Mouse (Mus musculus) NIH3T3 (cell line): ENCODE measurements at regions not wholly inside any gene's neighbourhood (a gene's known extent, or its start where the extent isn't known, plus 50 kb on each side); places are given as distances from the start of the nearest gene placed in this dataset.

Source experiments
- DNase-seq: peaks from one replicate; pipeline ENCODE4 v3.0.0-alpha.2; 2012; ENCODE audit warnings: low read depth

GRCm38 (mm10) chr15:61157543-61157942 lies 234.7 kb upstream of the A1bg start:
- DNase-seq: peak; percentile 96

DNA sequence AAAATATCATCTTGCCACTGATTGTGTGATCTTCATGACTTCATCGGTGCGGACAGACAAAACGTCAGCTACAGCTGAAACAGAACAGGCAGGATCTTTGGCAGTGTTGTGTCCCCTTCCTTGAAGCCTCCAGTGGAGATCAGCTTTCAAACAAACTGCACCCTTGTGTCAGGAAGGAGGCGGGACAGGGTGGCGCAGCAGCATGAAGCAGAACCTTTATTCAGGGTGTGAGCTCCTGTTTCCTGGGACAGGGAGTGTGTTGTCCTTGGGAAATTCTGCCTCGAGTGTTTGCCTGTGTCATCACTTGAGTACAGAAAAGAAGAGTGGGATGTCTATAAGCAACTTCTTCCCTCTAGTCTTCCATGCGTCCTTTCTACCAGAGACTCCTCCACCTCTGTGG lies 232.7 kb upstream of the A1bg start:
- DNase-seq: no peak

DNA sequence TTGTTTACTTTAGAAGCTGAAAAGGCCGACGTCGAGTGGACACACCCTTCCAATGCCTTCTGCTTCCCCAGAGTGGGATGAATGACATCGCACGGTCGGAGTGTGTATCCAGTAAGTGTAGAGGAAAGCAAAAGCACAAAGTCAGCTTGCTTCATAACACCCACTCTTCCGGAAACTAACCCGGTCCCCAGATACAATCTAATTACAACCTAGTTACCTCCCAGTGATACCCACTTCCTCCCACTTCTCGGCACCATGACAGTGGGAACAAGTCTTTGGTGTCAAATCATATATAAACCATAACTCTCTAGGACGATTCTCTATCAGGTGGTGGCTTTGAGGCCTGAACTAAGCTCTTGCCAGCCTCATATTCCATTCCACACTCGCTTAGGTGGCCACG lies 231.4 kb upstream of the A1bg start:
- no peak for DNase-seq

GRCm38 (mm10) chr15:61142851-61143250 lies 220.0 kb upstream of the A1bg start:
- no peak for DNase-seq

DNA sequence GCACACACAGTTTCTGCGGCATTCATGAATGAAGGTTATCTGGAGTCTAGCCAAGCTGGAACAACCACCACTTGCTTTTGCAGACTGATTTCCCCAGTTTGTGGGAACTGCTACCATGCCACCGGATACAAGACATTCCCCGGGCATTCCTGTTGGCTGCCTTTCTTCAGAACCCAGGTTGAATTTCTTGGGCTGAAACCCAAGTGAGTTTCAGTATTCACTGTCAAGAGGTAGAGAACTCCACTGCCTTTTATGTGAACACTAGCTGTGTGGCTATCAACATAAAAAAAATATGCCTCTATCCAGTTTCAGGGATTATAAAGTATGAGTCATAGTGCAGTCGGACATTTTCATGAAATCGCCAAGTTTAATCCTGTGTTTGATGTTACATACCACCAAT lies 216.3 kb upstream of the A1bg start:
- no peak for DNase-seq

DNA sequence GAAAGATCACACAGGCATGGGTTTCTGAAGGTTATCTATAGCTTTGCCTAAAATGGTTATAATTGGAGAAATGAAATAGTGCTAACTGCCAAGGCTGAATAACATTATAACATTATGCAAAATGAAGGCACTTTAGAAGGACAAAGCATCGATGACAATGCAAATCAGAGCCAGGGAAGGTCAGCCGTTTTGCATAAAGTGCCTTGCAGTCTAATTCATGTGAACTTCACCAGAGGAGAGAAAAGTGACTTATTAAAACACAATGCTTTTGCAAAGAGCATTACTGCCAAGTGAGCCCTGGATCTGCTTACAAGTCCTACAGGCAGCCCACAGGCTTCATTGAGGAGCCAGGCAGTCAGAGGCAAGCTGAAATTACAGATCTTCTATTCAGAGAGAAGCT lies 214.0 kb upstream of the A1bg start:
- DNase-seq: no peak

GRCm38 (mm10) chr15:61133316-61133715 lies 210.5 kb upstream of the A1bg start:
- no peak for DNase-seq

- peak; percentile 52 for DNase-seq
These were observed 205.2 kb upstream of the A1bg start for GRCm38 (mm10) chr15:61127971-61128370.

DNA sequence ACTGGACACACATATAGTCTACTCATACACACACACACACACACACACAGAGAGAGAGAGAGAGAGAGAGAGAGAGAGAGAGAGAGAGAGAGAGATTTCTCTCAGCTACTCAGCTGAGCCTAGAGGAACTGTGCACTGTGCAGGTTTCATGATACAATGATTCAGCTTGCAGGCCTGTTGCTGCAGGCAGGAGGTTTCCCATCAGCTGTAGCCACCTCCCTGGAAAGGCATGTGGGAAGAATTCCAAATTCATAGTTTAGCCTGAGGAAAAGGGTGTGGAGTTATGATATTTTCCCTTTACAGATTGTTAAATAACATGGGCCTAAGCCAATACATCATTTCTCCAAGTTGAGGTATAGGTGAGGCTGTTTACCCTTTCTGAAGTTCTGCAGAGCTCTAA lies 204.3 kb upstream of the A1bg start:
- peak; percentile 73 for DNase-seq

DNA sequence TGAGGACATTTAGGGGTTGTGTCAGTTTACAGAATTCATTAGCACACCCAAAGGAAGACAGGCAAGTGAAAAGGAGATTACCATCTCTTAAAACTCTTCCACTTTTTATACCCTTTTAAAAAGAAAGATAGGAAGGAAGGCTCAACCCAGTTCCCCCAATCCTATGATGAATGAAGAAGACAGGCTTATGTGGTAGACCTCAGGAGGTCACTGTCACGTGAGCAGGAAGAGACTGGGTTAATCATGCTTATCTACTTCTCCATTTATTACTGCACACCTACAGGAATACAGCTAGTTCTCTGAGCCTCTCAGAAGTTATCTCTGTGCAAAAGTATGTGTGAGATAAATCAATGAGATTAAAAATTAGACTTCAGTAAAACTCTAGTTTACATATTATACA lies 194.1 kb upstream of the A1bg start:
- no peak for DNase-seq

GRCm38 (mm10) chr15:61109429-61110128 lies 186.8 kb upstream of the A1bg start:
- peak; percentile 57 for DNase-seq

DNA sequence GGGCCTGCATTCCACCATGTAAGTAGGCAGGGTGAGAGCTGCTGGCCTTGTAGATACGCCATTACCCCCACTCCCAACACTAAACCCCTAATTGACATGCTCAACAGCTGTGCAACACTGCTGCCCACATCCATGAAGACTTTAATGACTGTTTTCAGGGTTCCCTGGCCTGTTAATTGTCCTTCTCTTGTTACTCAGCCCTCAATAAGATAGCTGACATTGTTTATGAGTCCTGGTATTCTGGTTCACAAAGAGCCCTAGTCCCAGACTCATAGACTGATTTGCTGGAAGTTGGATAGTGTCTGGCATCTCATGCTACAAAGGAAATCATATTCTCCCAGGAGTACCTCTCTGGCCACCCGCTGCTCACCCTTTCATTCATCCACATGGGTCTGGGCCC lies 186.1 kb upstream of the A1bg start:
- no peak for DNase-seq

DNA sequence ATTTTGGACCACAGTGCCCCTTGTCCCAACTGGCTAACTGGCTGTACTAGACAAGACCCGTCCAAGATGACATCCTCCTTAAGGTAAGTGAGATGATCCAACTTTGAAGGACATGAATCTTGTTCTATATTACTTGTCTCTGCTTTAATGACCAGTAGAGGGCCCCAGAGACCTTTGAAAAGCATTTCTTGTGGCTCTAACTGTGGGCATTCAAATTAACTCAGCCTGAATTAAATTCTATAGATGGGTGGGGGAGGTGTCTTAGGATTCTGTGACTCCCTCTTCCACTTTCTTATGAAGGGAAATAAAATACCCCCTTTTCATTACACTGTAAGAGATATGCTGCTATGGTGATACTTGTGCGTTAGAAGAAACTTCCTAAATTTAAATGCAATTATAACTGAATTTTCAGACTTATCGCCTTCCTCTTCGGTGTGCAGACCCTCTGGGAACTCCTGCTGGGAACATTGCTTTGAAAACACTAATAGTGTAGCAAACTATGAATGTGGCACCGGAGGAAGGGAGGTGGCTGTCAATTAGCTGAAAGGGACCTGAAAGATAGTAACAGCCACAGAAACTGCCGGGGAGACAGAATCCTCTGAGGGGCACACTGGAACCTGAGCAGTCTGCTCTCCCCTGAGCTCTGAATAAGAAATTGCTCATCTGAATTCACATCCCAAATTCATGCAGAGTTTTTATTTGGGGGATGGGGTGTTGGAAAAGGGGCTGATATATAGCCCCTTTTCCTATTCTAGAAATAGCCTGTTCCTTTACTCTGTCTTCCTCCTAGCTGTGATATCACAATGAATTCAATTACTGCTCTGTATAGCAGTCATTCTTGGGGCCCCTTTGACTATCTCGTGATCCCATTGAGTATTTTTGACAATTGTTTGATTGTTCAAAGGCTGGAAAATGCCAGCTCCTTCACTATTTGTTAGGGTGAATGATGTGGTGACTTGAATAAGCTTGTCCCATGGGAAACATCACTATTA lies 179.9 kb upstream of the A1bg start:
- peak; percentile 84 for DNase-seq

DNA sequence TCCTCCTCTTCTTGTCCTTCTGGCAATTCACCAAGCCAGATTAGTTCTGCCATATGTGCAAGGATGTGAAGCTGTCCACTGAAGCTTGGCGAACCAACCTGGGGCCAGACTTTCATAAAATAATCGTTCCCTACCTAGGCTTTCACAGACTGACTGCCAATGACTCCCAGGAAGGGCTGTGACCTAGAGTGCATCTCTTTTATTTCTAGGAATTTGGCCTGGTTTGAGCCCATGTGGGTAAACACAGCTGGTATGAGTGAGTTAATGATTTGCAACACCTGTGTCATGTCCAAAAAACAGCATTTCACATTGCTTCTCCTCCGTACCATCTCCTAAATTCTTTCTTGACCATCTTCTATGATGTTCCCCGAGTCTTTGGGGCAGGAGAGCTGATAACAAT lies 178.0 kb upstream of the A1bg start:
- no peak for DNase-seq

- DNase-seq: no peak
These were observed 176.2 kb upstream of the A1bg start for GRCm38 (mm10) chr15:61098968-61099367.

DNA sequence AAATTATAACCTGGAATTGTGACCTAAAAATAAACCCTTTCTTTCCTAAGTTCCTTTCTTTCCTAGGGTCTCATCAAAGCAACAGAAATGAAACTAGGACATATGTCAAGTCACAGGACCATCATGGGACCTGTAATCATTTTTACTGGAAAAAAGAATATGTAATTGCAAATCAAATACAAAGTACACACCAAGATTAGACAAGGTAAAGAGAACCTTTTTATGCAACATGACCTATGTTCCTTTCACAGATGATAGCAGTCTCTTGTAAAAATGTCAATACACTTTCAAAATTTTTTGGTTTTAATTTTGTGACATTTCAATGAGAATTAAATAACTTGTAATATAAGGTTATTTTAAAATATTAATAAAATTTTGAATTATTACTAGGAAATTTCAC lies 175.7 kb upstream of the A1bg start:
- no peak for DNase-seq

DNA sequence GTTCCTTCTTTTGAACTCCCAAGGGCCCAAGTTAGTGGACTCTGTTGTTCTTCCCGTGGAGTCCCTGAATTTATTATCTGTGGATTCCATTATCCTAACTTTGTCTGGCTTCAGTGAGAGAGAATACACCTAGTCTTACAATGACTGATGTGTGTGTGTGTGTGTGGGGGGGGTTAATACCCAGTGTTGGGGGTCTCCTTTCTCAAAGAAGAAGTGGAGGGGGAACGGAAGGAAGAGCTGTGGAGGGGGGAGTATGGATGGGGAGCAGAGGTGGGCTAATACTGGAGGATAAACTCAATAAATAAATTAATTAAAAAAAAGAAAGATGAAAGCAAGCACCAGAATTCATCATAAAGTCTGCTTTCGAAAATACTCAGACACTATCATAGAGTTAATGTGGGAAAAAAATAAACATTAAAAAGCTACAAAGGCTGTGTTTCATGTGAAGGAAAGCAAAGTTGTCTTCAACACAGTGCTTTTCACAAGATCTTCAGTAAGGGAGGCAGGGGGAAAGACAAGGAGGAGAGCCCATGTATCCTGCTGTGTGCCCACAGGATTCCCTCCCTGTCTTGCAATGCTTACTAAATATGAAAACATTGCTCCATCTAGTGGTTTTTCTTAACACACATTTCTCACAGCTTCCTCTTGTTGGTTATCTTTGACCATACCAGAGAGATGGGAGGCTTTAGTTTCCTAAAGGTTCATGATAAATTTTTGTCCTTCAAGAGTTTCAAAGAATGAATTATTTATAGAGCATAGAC lies 173.4 kb upstream of the A1bg start:
- peak; percentile 67 for DNase-seq

DNA sequence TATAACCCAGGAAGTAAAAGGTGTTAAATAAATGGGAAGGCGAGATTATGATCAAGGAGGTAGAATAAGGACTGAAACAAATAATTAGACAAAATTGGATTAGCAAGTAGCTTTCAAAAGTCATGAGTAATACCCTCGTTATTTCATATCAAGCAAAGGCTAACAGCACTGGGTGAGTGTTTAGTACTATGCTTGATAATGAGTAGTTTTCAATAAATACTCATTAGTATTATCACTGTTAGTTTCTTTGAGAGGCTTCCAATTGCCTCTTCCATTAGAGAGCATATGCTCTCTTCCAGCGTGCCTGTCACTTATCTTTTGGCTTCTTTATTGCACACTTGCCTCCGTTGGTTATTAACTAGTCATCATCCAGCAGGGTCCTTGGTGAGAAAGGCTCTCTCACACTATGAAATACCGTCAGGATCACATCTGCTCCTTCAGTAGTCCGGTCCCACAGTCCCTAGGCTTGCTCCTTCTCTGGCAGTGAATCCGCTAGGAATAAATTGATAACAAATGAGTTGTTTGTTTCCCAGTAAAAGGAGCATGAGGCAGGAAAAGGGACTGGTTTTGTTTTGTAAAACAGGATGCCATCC lies 132.3 kb upstream of the A1bg start:
- no peak for DNase-seq

DNA sequence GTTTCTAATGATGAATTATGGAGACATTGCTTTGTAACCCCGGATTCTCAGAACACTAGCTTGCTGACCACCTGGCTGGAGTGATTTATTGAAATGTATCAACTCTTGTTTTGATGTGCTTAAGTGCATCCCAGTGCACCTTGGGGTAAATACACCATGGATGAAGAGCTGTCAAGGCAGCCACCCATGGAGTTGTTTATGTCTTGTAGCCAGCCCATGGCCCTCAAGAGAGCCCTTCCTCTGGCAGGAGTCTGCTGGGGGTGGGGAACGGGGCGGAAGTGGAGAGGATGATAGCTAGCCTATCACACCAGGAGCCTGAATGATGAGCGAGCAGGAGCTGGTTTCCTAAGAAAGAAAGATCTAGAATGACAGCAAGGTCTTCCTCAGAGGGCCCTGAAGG lies 128.6 kb upstream of the A1bg start:
- no peak for DNase-seq

DNA sequence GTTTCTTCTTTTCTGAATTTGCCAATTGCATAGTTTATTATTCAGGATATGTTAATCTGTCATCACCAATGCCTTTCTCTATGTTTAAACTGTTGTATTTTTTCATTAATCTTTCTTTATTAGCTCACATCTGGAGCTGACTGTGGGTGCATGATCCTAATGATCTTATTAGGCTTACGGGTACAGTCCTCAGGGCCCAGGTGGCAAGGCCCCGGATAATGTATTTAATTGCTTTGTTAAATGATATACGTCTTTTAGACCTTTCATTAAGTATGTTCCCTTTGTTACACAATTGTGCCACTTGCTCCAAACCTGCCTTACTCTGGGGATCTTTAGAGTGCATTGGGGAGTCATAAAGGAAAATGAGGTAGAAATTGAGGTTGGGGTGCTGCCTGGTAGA lies 86.7 kb upstream of the A1bg start:
- no peak for DNase-seq

GRCm38 (mm10) chr15:61007461-61008059 lies 84.7 kb upstream of the A1bg start:
- DNase-seq: no peak

- no peak for DNase-seq
These were observed 83.8 kb upstream of the A1bg start for GRCm38 (mm10) chr15:61006608-61007007.
